Mouse (Mus musculus) C2C12 (cell line): ENCODE measurements at regions not wholly inside any gene's neighbourhood (a gene's known extent, or its start where the extent isn't known, plus 50 kb on each side); places are given as distances from the start of the nearest gene placed in this dataset.

ENCODE experiments used
- CEBPB ChIP-seq: IDR thresholded peaks from one replicate; pipeline ENCODE4 v1.6.1; 2011; ENCODE audit warnings: low read depth, mild to moderate bottlenecking, control low read depth, moderate library complexity
- CTCF ChIP-seq: IDR thresholded peaks from one replicate; pipeline ENCODE4 v1.5.1; 2011; ENCODE audit not compliant: control insufficient read depth, insufficient read depth, insufficient read length
- FOSL1 ChIP-seq: IDR thresholded peaks from one replicate; pipeline ENCODE4 v1.8.0; 2011; ENCODE audit warnings: mild to moderate bottlenecking, low read length; ENCODE audit not compliant: poor library complexity, insufficient read depth, severe bottlenecking
- MAX ChIP-seq: IDR thresholded peaks from one replicate; pipeline ENCODE4 v1.6.1; 2011; ENCODE audit warnings: mild to moderate bottlenecking, control low read depth
- MYOD1 ChIP-seq: IDR thresholded peaks from one replicate; pipeline ENCODE4 v1.6.1; 2011; ENCODE audit warnings: low read depth; ENCODE audit not compliant: control insufficient read depth, insufficient read length
- MYOG ChIP-seq: IDR thresholded peaks from one replicate; pipeline ENCODE4 v1.6.1; 2011; ENCODE audit not compliant: control insufficient read depth, insufficient read length; ENCODE audit errors: extremely low read depth
- USF1 ChIP-seq: IDR thresholded peaks from one replicate; pipeline ENCODE4 v1.6.1; 2011; ENCODE audit warnings: low read depth, mild to moderate bottlenecking, control low read depth, moderate library complexity

DNA sequence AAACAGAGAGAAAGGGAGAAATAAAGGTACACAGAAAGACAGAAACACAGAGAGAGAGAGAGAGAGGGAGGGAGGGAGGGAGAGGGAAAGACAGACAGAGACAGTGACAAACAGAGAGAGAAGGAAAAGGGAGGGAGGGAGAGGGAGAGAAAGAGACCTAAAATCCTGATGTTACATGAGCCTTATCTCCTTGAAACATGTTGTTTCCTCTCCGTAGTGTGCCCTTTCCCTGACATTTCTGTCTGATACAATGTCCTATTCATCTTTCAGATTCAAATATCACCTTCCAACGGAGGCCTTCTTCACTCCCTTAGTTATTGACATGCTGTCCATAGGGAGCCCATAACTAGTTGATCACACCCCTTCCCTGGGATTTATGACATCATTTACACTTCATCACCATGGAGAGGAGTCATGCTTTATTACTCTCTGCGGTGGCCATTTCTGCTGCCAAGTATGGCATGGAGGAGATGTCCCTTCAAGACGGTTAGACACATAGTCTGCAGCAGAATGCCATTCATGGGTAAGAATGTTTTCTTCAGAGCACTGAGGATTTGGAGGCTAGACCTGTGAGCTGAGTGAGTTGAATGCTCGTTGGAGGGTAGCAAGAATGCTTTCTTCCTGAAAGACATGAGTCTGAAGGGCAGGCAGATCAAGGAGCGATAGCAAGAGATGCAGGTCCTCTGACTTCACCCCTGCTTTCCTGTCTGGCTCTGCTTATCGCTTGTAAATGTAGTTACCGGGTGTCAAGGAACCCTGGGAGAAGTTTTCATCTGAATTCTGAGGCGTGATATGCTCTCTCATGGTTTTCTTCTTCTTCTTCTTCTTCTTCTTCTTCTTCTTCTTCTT lies 100.3 kb upstream of the Samsn1 start:
- TF ChIP-seq CTCF (no peak), MAX (no peak), USF1 (no peak), CEBPB (no peak), MYOG (no peak), FOSL1 (no peak), MYOD1 (no peak)
